9 mouse cellular contexts compared by ENCODE assay signal in genomic region chr2:32082229-32082628, GRCm38 (mm10). TPM values are rescaled to one million over a fixed set of nuclear protein-coding genes. Genes with fewer than 3 reads are reported as not detected.
DNase-seq lines count a peak whose midpoint lies in the region; ATAC-seq and TF ChIP-seq lines count a peak whose summit lies in the region.
"Had no signal": no experiment of that assay in that cellular context is flagged by ENCODE, and none has a peak within 500 bp of the region (broad histone marks: within the 10 kb centered on the region; RNA-seq: fewer than 3 reads in every experiment).

No protein-coding gene starts in this region.

- no peaks in the 10 kb centered on the region for H3K36me3 ChIP-seq in forebrain, embryonic 13.5 days (ENCODE audit: poor library complexity, severe bottlenecking)
- H3K36me3 ChIP-seq in forebrain, embryonic 14.5 days (ENCODE audit: control insufficient read depth, insufficient read depth, low read length): no peaks in the 10 kb centered on the region
- no peaks in the 10 kb centered on the region for H3K36me3 ChIP-seq in spleen, adult 2 months (ENCODE audit: control insufficient read depth, insufficient read depth, low read length)
- no peaks in the 10 kb centered on the region for H3K36me3 ChIP-seq in liver, embryonic 16.5 days (ENCODE audit: control insufficient read depth, insufficient read depth)

- 35% methylated on average over 2 of the region's 2 CpGs for WGBS in forebrain, embryonic 13.5 days
- 35% methylated on average over 2 of the region's 2 CpGs for WGBS in forebrain, embryonic 14.5 days
- WGBS in spleen, adult 2 months: 10% methylated on average over 2 of the region's 2 CpGs
- 5% methylated on average over 2 of the region's 2 CpGs for WGBS in liver, embryonic 16.5 days (ENCODE audit: insufficient replicate concordance)

- DNase-seq in forebrain, embryonic 14.5 days (ENCODE audit: low spot score): no peak
- DNase-seq in spleen, adult 2 months (ENCODE audit: low read depth in 1 of 2, low spot score in 2 of 2): no peak
- DNase-seq in spleen, postnatal 36 days (ENCODE audit: low spot score in 2 of 2): no peak
- DNase-seq in thymus, postnatal 4 days: peak; percentile 54
- DNase-seq in left cerebral cortex, adult 9 months (ENCODE audit: low spot score in 2 of 2): no peak
- no peak for DNase-seq in spleen, adult 18-20 months
- DNase-seq: B cell, adult 2 months had no signal

- H3K27me3 ChIP-seq in forebrain, embryonic 13.5 days: peaks cover 65% of the 10 kb centered on the region
- H3K27me3 ChIP-seq in forebrain, embryonic 14.5 days (replicated peaks; ENCODE audit: control insufficient read depth, insufficient read depth, low read length): peaks cover 46% of the 10 kb centered on the region
- H3K27me3 ChIP-seq in spleen, adult 2 months (ENCODE audit: control insufficient read depth, insufficient read depth, low read length): no peaks in the 10 kb centered on the region
- peaks cover 5% of the 10 kb centered on the region for H3K27me3 ChIP-seq in liver, embryonic 16.5 days (ENCODE audit: control insufficient read depth, insufficient read depth, low read depth, low read length)

- no peak for ATAC-seq in forebrain, embryonic 13.5 days
- no peak for ATAC-seq in forebrain, embryonic 14.5 days
- no peak for ATAC-seq in liver, embryonic 16.5 days (ENCODE audit: low read depth)

- no peaks in the 10 kb centered on the region for H3K9me3 ChIP-seq in forebrain, embryonic 13.5 days (replicated peaks)
- H3K9me3 ChIP-seq in forebrain, embryonic 14.5 days (replicated peaks; ENCODE audit: control insufficient read depth, low read length): no peaks in the 10 kb centered on the region
- H3K9me3 ChIP-seq in liver, embryonic 16.5 days (replicated peaks; ENCODE audit: control insufficient read depth, low read length): no peaks in the 10 kb centered on the region

- H3K4me1 ChIP-seq in forebrain, embryonic 13.5 days: peaks cover 15% of the 10 kb centered on the region
- peaks cover 9% of the 10 kb centered on the region; the same call in 1 of the 2 replicates for H3K4me1 ChIP-seq in forebrain, embryonic 14.5 days (ENCODE audit: control insufficient read depth, insufficient read depth, low read length)
- peaks cover 14% of the 10 kb centered on the region; the same call in 1 of the 2 replicates for H3K4me1 ChIP-seq in spleen, adult 2 months (ENCODE audit: control insufficient read depth, insufficient read depth, insufficient read length)
- peaks cover 54% of the 10 kb centered on the region for H3K4me1 ChIP-seq in liver, embryonic 16.5 days (ENCODE audit: control insufficient read depth, low read depth, low read length)

- H3K4me2 ChIP-seq in forebrain, embryonic 13.5 days: 0 out of 2 replicates have a peak overlapping the region, but pooled peaks have one; percentile 8
- H3K4me2 ChIP-seq in forebrain, embryonic 14.5 days (ENCODE audit: low read length): no peak overlapping the region
- H3K4me2 ChIP-seq in liver, embryonic 16.5 days (ENCODE audit: low read depth, low read length): peak overlapping the region; percentile 100

- no peak overlapping the region for H3K9ac ChIP-seq in forebrain, embryonic 13.5 days
- no peak overlapping the region for H3K9ac ChIP-seq in forebrain, embryonic 14.5 days (ENCODE audit: low read length)
- H3K9ac ChIP-seq in liver, embryonic 16.5 days (ENCODE audit: low read depth, low read length): peak overlapping the region; percentile 91

- H3K4me3 ChIP-seq in forebrain, embryonic 13.5 days: no peak overlapping the region; the same call in 1 of the 2 replicates
- no peak overlapping the region for H3K4me3 ChIP-seq in forebrain, embryonic 14.5 days (ENCODE audit: low read depth, low read length)
- H3K4me3 ChIP-seq in spleen, adult 2 months (ENCODE audit: extremely low read depth, insufficient read depth, insufficient read length): peak overlapping the region; percentile 84
- peak overlapping the region; percentile 86 for H3K4me3 ChIP-seq in liver, embryonic 16.5 days (ENCODE audit: low read depth, low read length)

- H3K27ac ChIP-seq in forebrain, embryonic 13.5 days: no peak overlapping the region
- H3K27ac ChIP-seq in forebrain, embryonic 14.5 days (ENCODE audit: low read depth, low read length): no peak overlapping the region
- H3K27ac ChIP-seq in spleen, adult 2 months (ENCODE audit: insufficient read depth, low read length): peak overlapping the region; percentile 95
- peak overlapping the region; percentile 97 for H3K27ac ChIP-seq in liver, embryonic 16.5 days (ENCODE audit: low read length)

- TF ChIP-seq CTCF in spleen, adult 2 months (IDR thresholded peaks at IDR 0.05; ENCODE audit: extremely low read depth, insufficient read depth, insufficient read length, insufficient replicate concordance): no peak

- no peak for TF ChIP-seq POLR2A in spleen, adult 2 months (IDR thresholded peaks at IDR 0.05; ENCODE audit: low read depth, low read length)

RNA-seq across cellular contexts. Expression of gene Fam78a, which starts 2.4 kb away (rescaled TPM):
- 0.36 and 0.73 TPM in 2 replicates for polyA plus RNA-seq in forebrain, embryonic 13.5 days (2015; fragmentation: Nextera tagmentation; extraction: Ambion mirVana)
- polyA plus RNA-seq in forebrain, embryonic 14.5 days (2014; fragmentation: Nextera tagmentation; extraction: Ambion mirVana): 0.34 and 0.66 TPM in 2 replicates
- polyA plus RNA-seq in spleen, adult 2 months (2012; rRNA removed): 33.1 and 48.3 TPM in 2 replicates
- 6.5 and 7.0 TPM in 2 replicates for polyA plus RNA-seq in liver, embryonic 16.5 days (2015; fragmentation: Nextera tagmentation; extraction: Ambion mirVana)

RNA-seq across cellular contexts. Expression of gene Plpp7, which starts 13.1 kb away (rescaled TPM):
- 10.3 and 11.9 TPM in 2 replicates for polyA plus RNA-seq in forebrain, embryonic 13.5 days (2015; fragmentation: Nextera tagmentation; extraction: Ambion mirVana)
- 11.3 and 16.1 TPM in 2 replicates for polyA plus RNA-seq in forebrain, embryonic 14.5 days (2014; fragmentation: Nextera tagmentation; extraction: Ambion mirVana)
- 2.6 and 4.6 TPM in 2 replicates for polyA plus RNA-seq in spleen, adult 2 months (2012; rRNA removed)
- 1.4 and 2.1 TPM in 2 replicates for polyA plus RNA-seq in liver, embryonic 16.5 days (2015; fragmentation: Nextera tagmentation; extraction: Ambion mirVana)

Comparison
In these comparisons a context has a peak if more than half of its experiments do, and no peak if none do; other contexts are left out.
1. H3K27ac ChIP-seq: peak in spleen, adult 2 months (single experiment) and liver, embryonic 16.5 days (single experiment); none in forebrain, embryonic 13.5 days (single experiment) and forebrain, embryonic 14.5 days (single experiment).
2. H3K4me3 ChIP-seq: peak in spleen, adult 2 months (single experiment) and liver, embryonic 16.5 days (single experiment); none in forebrain, embryonic 13.5 days (single experiment) and forebrain, embryonic 14.5 days (single experiment).